Mouse (Mus musculus) liver (tissue): ENCODE measurements around the gene Tlr8.
"Not testable (repeated sequence)": the region's sequence is repeated elsewhere in the genome, so short reads cannot be mapped to it uniquely, and the experiment has no call there.

Experiments
- DNase-seq: peaks from one replicate; pipeline ENCODE4 v3.0.0-alpha.2; 2020; ENCODE audit warnings: mixed read lengths

Gene Tlr8

DNA sequence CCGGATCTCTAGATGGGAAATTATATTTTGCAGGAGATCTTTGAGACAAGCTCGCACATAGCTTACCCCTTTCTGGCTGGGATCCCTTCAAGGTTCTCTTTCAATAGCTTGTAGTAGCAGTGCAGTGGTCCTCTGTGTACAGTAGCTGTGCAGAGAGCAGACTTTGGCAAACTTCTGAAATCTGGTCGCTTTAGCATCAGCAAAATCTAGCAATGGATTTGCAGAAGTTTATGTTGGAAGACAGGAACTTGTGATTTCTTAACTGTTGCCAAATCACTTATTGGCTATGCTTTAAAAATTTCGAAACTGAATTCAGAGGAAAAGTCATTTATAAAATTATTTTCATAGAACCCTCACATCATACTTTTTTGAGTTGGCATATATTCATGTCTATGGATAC, at the start of gene Tlr8:
TSS of gene Tlr8 (minus strand) at position 244 of the 400 bp plus-strand sequence.
- no peak for DNase-seq

GRCm38 (mm10) chrX:167302061-167302460, 37.9 kb upstream of the Tlr8 start:
- DNase-seq = not testable (repeated sequence)

- DNase-seq = peak; percentile 60
Measured at GRCm38 (mm10) chrX:167276953-167277352, 12.8 kb upstream of the Tlr8 start.

DNA sequence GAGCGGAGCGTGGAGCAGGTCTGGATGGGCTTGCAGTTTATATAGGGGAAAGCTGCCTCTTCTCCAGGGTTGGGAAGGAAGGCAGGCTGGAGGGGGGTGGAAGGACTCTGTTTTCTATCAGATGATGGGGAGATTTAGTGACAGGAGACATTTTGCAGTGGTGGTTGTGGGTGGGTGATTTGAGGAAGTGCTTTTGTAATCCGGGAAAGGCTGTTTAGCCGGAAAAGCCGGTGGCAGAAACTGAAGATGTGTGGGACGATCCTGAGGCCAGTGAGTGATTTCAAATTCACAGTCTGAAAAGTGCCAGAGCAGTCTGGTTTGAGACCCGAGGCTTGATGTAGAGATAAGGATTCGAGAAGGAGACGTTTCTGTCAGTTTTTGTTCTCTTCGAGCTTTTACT, 12.4 kb upstream of the Tlr8 start:
- no peak for DNase-seq

GRCm38 (mm10) chrX:167263530-167263929, 599 bp downstream of the Tlr8 start:
- DNase-seq = no peak

DNA sequence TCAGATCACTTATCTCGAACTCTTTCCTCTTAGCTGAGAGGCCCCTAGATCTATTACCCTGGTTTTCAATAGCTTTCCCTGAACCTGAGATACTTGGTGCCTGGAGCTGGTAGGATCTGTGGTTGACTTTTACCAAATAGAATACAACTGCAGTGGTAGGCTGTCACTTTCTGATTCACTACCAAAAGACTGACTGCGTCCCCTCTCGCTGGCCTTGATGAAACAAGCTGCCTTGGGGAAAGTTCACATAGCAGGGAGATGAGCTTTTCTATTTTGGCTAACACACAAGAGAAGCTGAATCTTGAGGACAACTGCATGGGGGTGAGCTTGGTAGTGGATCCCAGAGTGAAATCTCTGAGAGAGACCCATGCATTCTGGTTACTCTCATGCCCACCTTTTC, 22.4 kb downstream of the Tlr8 start:
- DNase-seq = no peak

GRCm38 (mm10) chrX:167239293-167239921, 24.7 kb downstream of the Tlr8 start:
- DNase-seq = no peak

DNA sequence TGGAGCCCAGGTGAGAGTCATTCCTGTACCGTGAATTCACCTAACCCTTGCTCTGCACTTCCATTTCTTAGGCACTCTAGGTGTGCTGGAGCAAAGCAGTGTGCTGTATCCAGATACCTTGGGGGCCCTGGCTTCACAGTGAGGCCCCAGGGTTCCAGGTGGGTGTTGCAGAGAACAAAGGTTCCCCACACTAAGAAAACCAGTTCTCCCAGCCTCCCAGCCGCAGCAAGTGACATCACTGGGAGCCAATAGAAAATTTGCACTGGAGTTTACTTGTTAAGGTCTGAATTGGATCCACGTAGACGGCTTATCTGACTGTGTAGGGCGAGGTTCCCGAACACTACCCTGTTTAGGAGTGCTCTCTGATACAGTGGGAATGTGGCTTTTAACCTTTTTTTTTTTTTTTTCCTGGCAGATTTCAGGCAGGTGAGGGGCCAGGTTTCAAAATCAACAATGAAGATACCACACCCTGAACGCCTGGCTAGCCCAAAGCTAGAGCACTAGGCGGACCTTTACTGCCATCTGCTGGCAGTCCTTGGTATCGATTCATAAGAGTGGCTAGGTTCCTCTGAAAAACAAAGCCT, 30.9 kb downstream of the Tlr8 start:
- peak; percentile 65 for DNase-seq

GRCm38 (mm10) chrX:167231150-167231549, 33.0 kb downstream of the Tlr8 start:
- peak; percentile 9 for DNase-seq

DNA sequence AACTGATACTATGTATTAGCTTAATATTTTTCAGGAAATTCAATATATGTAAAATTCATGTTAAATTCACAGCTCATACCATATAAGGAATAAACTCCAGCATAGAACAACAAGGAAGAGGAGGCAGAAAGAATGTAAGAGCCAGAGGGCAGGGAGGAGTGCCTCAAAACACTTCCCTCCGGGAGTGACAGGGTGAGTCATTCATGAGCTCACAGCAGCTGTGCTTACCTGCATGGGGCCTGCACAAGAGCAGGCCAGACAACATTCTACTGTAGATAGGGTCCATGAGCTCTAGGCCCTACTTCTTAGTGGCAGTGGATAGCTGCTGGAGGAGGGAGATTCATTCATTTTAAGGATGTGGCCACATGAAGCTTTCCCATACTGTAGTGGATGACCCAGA, 34.3 kb downstream of the Tlr8 start:
- no peak for DNase-seq

- DNase-seq = peak; percentile 68
Measured at GRCm38 (mm10) chrX:167229206-167229605, 34.9 kb downstream of the Tlr8 start.

- no peak for DNase-seq
Measured at GRCm38 (mm10) chrX:167227756-167228155, 36.4 kb downstream of the Tlr8 start.

DNA sequence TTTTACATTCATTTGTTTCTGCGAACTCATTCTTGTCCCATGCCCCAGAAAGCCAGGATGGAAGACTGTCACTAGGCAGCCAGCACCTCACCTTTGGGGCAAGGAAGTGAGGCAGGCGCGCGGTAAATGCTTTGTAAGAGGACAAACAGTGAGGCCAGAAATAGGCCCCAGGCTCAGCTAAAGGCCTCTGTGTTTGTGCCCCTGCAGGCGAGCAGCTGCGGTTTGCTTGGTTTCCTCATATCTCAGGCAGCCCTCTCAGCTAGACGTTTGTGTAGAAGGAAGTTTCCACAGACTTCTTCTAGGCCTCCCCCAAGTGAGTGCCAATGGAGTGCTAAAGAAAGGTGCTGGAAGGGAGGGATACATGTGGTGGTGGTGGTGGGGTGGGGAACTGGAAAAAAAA, 37.0 kb downstream of the Tlr8 start:
- DNase-seq = peak; percentile 29

DNA sequence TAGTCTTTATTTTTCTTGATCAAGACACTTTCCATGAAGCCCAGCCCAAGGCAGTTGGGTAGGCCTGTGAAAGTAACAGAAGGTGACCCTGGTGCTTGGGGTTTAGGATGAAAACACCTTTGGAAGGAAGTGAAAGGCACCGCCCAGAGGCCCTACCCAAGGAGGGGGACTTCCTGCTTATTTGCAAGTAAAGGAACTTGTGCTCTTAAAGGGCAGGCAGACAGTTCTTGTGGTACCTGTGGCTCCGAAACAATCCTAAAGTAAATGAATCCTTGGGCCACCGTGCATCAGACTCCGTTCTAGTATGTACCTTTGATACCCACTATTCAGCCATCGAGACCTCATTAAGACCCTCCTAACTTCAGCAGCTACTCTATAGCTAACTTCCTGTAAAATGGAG, 37.6 kb downstream of the Tlr8 start:
- no peak for DNase-seq

GRCm38 (mm10) chrX:167212707-167213106, 51.4 kb downstream of the Tlr8 start:
- no peak for DNase-seq

DNA sequence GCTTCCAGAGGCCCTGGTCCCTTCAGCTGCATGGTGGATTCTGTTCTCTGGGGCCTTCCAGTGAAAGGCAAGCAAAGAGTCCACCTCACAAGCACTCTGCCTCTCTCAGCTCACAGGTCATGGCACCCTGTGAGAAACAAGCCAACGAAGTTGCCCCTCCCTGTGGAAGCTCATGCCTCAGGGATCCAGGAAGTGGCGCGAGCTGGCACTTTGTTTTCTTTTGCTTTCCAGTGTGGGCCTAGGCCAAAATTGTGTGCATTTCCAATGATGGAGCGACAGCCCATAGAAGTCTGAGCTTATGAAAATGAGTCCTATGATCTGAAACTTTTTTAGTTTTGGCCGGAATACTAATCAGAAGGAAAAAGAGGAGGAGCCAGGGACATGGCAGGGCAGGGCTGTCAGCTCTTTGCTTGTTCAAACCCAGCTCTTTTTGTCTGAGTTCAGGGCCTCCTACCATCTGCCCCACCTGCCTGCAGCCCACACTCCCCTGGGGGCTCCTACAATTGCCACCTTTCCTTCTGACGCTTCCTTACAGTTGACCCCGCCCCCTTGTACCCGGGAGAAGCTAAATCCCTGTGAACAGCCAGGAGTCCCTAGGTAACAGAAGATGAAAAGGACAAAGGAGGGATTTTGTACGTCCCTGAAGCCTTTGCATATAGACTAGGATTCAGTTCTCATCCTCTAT, 52.1 kb downstream of the Tlr8 start:
- no peak for DNase-seq

DNA sequence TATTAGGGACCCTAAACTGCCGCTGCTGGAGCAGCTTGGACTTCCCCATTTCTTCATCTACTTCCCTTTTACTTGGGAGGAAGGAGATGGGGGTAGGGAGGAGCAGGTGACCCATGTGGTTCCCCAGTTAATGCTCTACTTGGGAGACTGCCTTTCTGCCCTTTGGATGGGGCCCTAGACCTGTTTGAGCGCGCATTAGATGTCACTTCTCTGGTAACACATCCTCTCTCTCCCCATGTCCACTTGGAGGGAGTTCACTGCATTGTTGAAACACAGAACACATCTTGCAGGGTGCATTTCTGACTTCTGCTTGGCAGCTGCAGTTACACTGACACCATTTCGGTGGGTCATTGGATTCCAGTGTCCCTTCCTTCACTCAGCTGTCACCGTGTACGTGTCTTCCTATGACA, 53.8 kb downstream of the Tlr8 start:
- DNase-seq = no peak

DNA sequence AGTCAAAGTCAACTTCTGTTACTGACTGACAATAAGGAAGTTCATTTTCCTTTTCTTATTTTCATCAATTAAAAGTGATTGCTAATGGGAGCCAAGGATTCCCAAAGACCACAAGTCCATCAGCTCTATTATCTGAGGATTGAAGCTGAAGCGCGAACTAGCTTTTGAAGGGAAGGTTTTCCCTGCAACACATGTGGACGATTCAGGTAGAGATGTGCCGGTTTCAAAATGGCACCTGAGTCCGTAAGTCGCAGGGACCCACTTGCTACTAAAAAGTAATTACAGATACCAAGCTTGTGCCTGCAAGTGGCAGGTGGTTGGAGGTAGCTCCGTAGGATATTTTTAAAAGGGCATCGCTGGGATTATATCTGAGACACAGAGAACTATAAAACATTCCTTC, 54.3 kb downstream of the Tlr8 start:
- no peak for DNase-seq

- peak; percentile 77 for DNase-seq
Measured at GRCm38 (mm10) chrX:167208978-167209754, 55.0 kb downstream of the Tlr8 start, which contains the start of gene Tmsb4x. Tmsb4x (minus strand) TSS chrX:167209315.

DNA sequence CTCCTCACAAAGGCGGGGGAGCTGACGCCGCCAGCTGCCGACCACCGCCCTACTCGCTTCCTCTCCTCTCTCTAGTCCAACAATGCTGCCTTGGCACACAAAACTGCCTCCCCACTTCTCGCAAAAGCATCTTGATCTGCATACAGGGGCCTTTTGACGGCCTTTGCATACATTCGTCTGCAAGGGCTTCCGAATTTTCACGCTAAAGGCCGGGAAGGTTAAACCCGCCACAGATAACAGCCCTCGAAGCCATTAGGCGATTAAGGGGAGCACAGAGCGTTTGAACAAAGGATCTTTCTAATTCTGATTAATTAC, 55.7 kb downstream of the Tlr8 start:
- peak; percentile 28 for DNase-seq

DNA sequence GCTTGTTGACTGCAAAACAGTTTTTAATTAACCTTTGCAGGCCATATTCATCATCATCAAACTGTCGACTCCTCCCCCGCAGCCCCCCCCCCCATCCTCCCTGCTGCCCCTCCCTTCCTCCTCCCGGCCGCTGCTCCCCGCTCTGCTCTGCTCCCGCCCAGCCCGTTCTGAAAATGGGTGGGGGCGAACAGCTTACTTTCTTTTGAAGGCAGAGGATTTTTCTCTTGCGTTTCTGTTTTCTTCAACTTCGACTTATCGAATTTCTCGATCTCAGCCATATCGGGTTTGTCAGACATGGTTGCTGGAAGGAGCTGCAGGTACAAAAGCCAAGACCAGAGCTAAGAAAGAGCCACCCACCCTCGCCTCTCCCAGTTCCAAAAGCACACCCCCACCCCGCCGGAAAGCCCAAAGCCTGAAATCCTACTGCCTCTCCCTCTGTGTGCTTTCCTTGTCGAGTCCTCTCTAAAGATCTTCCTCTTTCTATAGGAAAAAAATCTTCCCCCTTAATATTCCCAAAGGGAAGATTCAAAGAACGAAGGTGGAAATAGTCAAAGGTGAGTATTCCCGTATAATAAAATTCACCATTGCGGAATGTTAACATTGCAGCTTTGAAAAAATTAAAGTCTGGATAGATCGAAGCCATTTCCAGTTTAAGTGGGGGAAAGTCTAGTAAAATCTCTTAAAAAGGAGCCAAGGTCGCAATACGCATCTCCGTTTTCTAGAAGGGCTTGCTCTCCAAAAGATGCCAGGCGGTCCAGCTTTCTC, 56.2 kb downstream of the Tlr8 start:
- peak; percentile 32 for DNase-seq

GRCm38 (mm10) chrX:167205813-167206520, 58.2 kb downstream of the Tlr8 start:
- DNase-seq = no peak
